Mouse (Mus musculus): ENCODE measurements around the gene Dhx15. TPM values are rescaled to one million over a fixed set of nuclear protein-coding genes. Genes with fewer than 3 reads are reported as not detected.

The Dhx15 gene
- polyA plus RNA-seq, 1 experiment from 2014 or later: 39.3 TPM

- H3K36me3 ChIP-seq (replicated peaks; ENCODE audit: insufficient read depth, low read length): no peaks in the 10 kb centered on the region
- 56% methylated on average over 10 of the region's 10 CpGs for WGBS (ENCODE audit: insufficient replicate concordance)
- H3K4me1 ChIP-seq (ENCODE audit: insufficient read depth): peaks cover 25% of the 10 kb centered on the region
- TF ChIP-seq EP300 (IDR thresholded peaks at IDR 0.05; ENCODE audit: low read depth): no peak
- H3K9ac ChIP-seq (replicated peaks): no peak overlapping the region
- ATAC-seq: no peak
- DNase-seq: no peak
- H3K27me3 ChIP-seq (ENCODE audit: insufficient read depth, low read length): peaks cover 53% of the 10 kb centered on the region
- H3K4me3 ChIP-seq (ENCODE audit: low read depth, low read length): no peak overlapping the region
- no peak overlapping the region for H3K4me2 ChIP-seq (ENCODE audit: low read depth, low read length)
- no peak overlapping the region for H3K27ac ChIP-seq (ENCODE audit: low read depth)
- no peaks in the 10 kb centered on the region for H3K9me3 ChIP-seq (ENCODE audit: low read length)
These were observed 79.3 kb downstream of the Dhx15 start for GRCm38 (mm10) chr5:52110808-52111663.

Small RNA genes within 50 kb of the gene (microRNA-seq; reads per million reads assigned to microRNA genes)
- not detected for gene Mir6417

Other genes with a start within 250 kb of the Dhx15 start
- 19.5 and 23.0 TPM in 2 replicates for gene Sod3, start 173.3 kb upstream of the Dhx15 start, polyA plus RNA-seq (2015; fragmentation: Nextera tagmentation; extraction: Ambion mirVana)

Measured in liver, postnatal 0 days (tissue).